Mouse (Mus musculus) kidney, postnatal 25 days (tissue): ENCODE measurements around the gene Il1rl2.
A peak's percentile ranks its signal among the peaks of the same experiment; 100 is the strongest.
"Not testable (repeated sequence)": the region's sequence is repeated elsewhere in the genome, so short reads cannot be mapped to it uniquely, and the experiment has no call there.

ENCODE experiments used
- DNase-seq, 2 experiments: peaks; one replicate each; pipeline ENCODE4 v3.0.0; 2021; ENCODE audit warnings: mixed read lengths in 2 of 2

The Il1rl2 gene

GRCm38 (mm10) chr1:40324457-40324856 lies at the start of gene Il1rl2:
Gene Il1rl2 (plus strand): TSS chr1:40324610.
- peak; percentile 19 to 45 for DNase-seq

GRCm38 (mm10) chr1:40275285-40276013 lies 49.0 kb upstream of the Il1rl2 start:
- DNase-seq, result no peak

DNA sequence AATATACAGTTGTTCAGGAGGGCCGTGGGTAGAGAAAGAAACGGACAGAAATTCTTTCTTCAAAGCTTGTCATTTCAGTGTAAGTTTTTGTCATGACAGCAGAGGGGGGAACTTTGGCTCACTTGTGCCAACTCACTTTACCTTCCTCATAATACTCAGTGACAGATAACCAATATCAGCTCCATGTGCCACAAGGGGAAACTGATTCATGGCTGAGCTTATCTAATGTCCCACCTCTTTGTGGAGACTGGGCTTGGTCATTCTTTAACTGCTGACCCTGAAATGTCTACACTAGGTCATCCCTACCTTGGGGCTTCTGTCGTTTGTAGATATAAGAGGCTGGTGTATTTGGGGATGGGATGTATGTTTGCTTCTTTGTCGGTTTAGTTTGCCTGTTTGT lies 46.5 kb upstream of the Il1rl2 start:
- DNase-seq, result no peak

DNA sequence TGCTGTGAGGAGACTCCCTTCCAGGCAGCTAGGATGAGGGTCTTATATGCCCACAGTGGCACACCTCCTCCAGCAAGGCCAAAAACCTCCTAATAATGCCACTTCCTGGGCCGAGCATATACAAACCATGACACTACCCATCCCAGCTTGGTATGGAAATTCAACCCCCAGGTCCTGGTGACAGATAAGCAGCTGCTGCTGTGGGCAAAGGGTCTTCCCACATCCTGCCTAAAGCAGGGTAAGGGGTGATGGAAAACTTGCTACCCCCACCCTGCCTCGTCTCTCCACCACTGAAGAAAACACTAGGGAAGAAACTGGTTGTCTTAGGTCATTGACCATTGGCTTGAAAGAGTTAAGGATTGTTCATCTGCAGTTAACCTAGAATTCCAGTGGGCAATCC lies 45.7 kb upstream of the Il1rl2 start:
- no peak for DNase-seq

DNA sequence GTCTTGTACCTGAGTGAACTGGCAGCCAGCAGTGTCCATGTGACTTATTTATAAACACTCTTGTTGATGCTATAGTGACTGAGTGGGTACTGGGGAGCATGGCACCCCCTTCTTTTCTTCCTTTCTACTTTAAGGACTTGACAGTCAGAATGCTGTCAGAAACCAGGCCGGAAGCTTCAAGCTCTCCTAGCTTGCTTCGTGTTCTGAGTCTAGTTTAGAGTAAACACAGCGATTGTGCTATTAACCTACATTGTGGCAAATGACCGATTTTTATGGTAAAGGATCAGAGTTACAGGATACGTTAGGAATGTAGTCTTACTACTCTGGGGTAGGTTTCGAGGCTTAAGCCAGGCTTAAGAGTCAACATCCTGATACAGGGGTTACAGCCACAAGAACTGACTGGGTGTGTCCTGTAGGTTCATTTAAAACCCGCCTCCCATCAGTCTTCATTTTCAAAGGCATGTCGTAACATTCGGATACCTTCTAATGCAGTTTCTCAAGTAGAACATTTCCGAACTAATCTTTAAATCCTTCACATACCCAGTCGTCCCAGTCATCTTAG lies 45.1 kb upstream of the Il1rl2 start:
- DNase-seq, result no peak

DNA sequence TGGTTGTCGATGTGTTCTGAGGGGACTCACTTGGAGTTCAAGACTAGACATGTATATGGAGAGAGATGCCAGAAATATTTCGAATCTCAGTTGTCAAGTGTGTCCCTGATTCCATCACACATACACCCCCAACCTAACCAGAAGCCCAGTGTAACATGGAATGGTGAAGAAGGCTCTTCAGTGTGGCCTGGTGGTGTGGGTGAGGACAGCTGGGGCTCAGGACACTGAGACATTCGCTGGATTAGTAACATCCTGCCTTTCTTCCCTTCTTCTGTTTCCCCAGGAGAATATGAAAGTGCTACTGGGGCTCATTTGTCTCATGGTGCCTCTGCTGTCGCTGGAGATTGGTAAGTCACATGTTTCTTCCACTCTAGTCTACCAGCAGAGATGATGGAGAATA lies 42.5 kb upstream of the Il1rl2 start:
- DNase-seq, result no peak

- DNase-seq, result no peak
Measured at GRCm38 (mm10) chr1:40282394-40282793, 42.0 kb upstream of the Il1rl2 start.

- DNase-seq, result no peak
Measured at GRCm38 (mm10) chr1:40283995-40284394, 40.4 kb upstream of the Il1rl2 start.

DNA sequence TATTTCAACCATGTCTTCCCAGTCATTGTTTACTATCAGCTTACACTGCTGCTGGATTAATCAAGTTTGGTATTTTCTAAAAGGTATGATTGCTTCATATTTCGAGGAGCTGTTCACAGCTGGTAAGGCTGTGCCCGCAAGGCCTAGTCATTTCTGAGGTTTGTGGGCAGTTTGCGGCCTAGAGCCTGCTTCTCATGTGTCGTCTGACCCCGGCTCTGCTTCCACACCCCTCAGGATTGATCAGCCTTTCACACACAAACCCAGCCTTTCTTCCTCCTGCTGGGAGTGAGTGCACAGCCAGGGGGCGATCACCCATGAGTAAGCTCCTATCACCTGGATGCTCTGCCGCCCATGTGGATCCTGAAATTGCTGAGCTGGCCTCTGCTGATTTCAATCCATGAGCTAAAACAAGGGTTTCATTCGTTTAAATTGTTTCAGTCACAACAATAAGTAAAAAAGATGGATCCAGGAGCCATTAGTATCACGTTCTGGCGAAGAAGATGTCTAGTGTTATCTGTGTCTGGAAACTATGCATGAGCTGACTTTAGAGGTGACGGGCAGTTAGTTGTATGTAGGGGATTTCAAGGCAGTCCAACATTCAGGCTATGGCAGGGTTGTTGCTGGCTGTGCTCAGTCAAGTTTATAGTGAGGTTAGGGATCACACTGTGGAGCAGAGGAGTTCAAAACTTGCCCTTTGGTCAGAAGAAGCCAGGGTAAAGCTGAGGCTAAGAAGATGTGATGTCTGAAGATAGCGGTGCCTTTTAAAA lies 33.7 kb upstream of the Il1rl2 start:
- DNase-seq, result no peak

GRCm38 (mm10) chr1:40292231-40292630 lies 32.2 kb upstream of the Il1rl2 start:
- DNase-seq, result no peak

GRCm38 (mm10) chr1:40293891-40294290 lies 30.5 kb upstream of the Il1rl2 start:
- peak in 1 of 2 experiments; percentile 20 for DNase-seq

- no peak for DNase-seq
Measured at GRCm38 (mm10) chr1:40294824-40295223, 29.6 kb upstream of the Il1rl2 start.

GRCm38 (mm10) chr1:40298053-40298452 lies 26.4 kb upstream of the Il1rl2 start:
- no peak for DNase-seq

DNA sequence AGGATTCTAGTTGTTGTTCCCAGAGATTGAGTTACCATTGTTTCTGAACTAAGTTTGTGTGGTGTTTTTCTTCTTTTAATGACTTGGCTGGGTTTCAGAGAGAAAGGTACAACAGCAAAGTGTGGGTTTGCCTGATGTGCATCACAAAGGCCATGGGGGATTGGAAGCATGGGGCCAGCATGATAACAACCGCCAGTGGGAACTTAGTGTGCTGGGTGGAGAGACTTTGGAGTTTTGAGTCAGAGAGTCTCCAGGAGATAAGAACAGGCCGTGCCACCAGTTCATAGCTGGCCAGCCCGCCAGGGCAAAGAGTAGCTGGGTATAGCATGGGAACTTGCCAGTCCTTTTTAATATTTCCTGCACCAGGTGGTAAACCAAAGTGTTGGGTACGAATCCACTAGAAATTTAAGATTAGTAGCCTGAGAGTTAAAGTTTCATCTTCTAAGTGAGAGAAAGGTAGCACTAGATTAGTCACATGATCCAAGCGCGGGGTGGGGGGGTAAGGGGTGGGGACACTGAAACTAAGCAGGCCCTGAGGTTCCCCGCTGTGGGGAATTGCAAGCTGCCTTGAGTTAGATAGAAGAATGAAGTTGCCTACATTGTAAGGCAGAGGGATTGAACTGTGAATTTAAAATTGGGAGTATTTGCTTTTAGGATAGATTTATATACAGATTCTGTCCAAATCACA lies 21.1 kb upstream of the Il1rl2 start:
- no peak for DNase-seq

GRCm38 (mm10) chr1:40304321-40304720 lies 20.1 kb upstream of the Il1rl2 start:
- not testable (repeated sequence) for DNase-seq

GRCm38 (mm10) chr1:40306111-40306510 lies 18.3 kb upstream of the Il1rl2 start:
- no peak for DNase-seq

GRCm38 (mm10) chr1:40311123-40311522 lies 13.3 kb upstream of the Il1rl2 start:
- DNase-seq, result no peak

- no peak for DNase-seq
Measured at GRCm38 (mm10) chr1:40311625-40312024, 12.8 kb upstream of the Il1rl2 start.

- no peak for DNase-seq
Measured at GRCm38 (mm10) chr1:40314016-40314415, 10.4 kb upstream of the Il1rl2 start.

DNA sequence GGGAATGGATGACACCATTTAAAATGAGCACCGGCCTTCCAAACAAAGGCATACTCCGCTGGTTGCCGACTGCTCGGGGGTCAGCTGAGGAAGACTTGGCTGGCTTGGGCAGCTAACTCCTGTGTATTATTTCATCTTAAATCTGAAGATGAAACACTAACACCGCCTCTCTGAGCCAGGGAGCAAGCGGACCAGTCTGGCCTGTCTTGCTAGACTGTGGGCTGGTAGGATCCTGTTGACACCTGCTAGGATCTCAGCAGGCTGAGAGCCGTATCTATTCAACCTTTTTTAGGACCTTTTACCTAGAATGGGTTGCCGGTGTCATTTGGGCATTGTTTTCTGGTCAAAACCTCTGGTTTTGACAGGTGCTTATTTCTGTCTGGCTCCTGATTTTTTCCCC lies 6.8 kb upstream of the Il1rl2 start:
- no peak for DNase-seq

DNA sequence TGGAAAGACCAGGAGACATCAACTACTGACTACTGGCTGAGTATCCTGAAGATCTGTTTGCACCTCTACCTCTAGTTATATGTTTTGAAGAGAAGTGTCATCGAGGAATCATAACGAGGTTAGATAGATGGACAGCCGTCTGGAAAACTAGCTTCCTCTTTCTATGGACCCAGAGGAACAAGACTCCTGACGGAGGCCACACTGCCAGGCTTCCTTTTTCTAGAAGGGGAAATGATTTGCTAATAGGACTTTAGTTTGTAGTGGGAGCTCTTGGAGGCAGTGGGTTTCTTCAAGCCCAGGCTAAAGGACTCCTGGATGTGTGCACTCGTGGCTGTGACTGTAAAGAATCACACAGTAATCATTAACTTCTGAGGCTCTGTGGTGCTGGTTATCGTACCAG lies 2.6 kb upstream of the Il1rl2 start:
- DNase-seq, result no peak

- DNase-seq, result no peak
Measured at GRCm38 (mm10) chr1:40322543-40322942, 1.9 kb upstream of the Il1rl2 start.

GRCm38 (mm10) chr1:40324955-40325702 lies 719 bp downstream of the Il1rl2 start:
- no peak for DNase-seq
